Mouse (Mus musculus) embryonic facial prominence, embryonic 15.5 days (tissue): Measurements from ENCODE around the gene Tnfrsf25. TPM values are rescaled to one million over a fixed set of nuclear protein-coding genes. Genes with fewer than 3 reads are reported as not detected.

Experiments
- ATAC-seq: fragments of 200-750 bp; cut with Nextera tagmentation; 2 replicates; pipeline ENCODE4 v1.8.0; 2017; ENCODE audit warnings: low read depth, moderate TSS enrichment; ENCODE audit not compliant: insufficient number of reproducible peaks, low FRiP score, low TSS enrichment
- H3K27ac ChIP-seq: fragments of 300-500 bp; sonication (generic); replicated peaks from 2 replicates; pipeline ENCODE4 v1.5.1; 2015; ENCODE audit warnings: mild to moderate bottlenecking, inconsistent platforms
- H3K27me3 ChIP-seq: fragments of 300-500 bp; sonication (generic); 2 replicates; pipeline ENCODE4 v1.6.1; 2015; ENCODE audit warnings: inconsistent platforms
- H3K36me3 ChIP-seq: fragments of 300-500 bp; sonication (generic); 2 replicates; pipeline ENCODE4 v1.6.1; 2015; ENCODE audit warnings: mild to moderate bottlenecking, inconsistent platforms
- H3K4me1 ChIP-seq: fragments of 300-500 bp; sonication (generic); 2 replicates; pipeline ENCODE4 v1.6.1; 2015; ENCODE audit warnings: inconsistent platforms
- H3K4me2 ChIP-seq: fragments of 300-500 bp; sonication (generic); replicated peaks from 2 replicates; pipeline ENCODE4 v1.6.1; 2015; ENCODE audit warnings: mild to moderate bottlenecking, inconsistent platforms
- H3K4me3 ChIP-seq: fragments of 300-500 bp; sonication (generic); replicated peaks from 2 replicates; pipeline ENCODE4 v1.5.1; 2015; ENCODE audit warnings: mild to moderate bottlenecking, inconsistent platforms
- H3K9ac ChIP-seq: fragments of 300-500 bp; sonication (generic); 2 replicates; pipeline ENCODE4 v1.6.1; 2015; ENCODE audit warnings: inconsistent platforms
- H3K9me3 ChIP-seq: fragments of 300-500 bp; sonication (generic); replicated peaks from 2 replicates; pipeline ENCODE4 v1.6.1; 2016; ENCODE audit warnings: inconsistent platforms
- WGBS: fragments of 180-500 bp; shearing (Covaris S2); methylation state at CpG from one replicate; pipeline ENCODE4 v1.1.7; 2015; 5-methylcytosine and 5-hydroxymethylcytosine counted together
- polyA plus RNA-seq: library from polyadenylated mRNA; unstranded; fragments of >200 nt; fragmentation: Nextera tagmentation; extraction: Ambion mirVana; gene quantifications from 2 replicates; pipeline ENCODE4 v1.2.1, GENCODE M21; 2015

Gene Tnfrsf25
- polyA plus RNA-seq, 1 experiment from 2014 or later, result 1.5 TPM

GRCm38 (mm10) chr4:152094233-152094632, 21.5 kb upstream of the Tnfrsf25 start:
- no peak overlapping the region for H3K4me3 ChIP-seq
- H3K27me3 ChIP-seq, result no peaks in the 10 kb centered on the region
- no peak overlapping the region for H3K4me2 ChIP-seq
- WGBS, result 91% methylated on average over 12 of the region's 12 CpGs
- no peak for ATAC-seq
- peaks cover 38% of the 10 kb centered on the region for H3K4me1 ChIP-seq
- H3K36me3 ChIP-seq, result 0 out of 2 replicates have a peak, but pooled peaks cover 5% of the 10 kb centered on the region
- H3K27ac ChIP-seq, result no peak overlapping the region
- no peaks in the 10 kb centered on the region for H3K9me3 ChIP-seq
- no peak overlapping the region for H3K9ac ChIP-seq

GRCm38 (mm10) chr4:152095937-152096910, 19.5 kb upstream of the Tnfrsf25 start:
- Histone ChIP-seq H3K9me3 (no peaks in the 10 kb centered on the region), H3K4me3 (peak overlapping the region; percentile 15; the same call in 1 of the 2 replicates), H3K27me3 (no peaks in the 10 kb centered on the region), H3K4me2 (no peak overlapping the region; the same call in 1 of the 2 replicates), H3K9ac (no peak overlapping the region), H3K36me3 (0 out of 2 replicates have a peak, but pooled peaks cover 5% of the 10 kb centered on the region), H3K4me1 (peaks cover 35% of the 10 kb centered on the region), H3K27ac (peak overlapping the region; percentile 39; the same call in 1 of the 2 replicates)
- ATAC-seq, result no peak
- WGBS, result 33% methylated on average over 27 of the region's 27 CpGs

- Histone ChIP-seq H3K4me2 (no peak overlapping the region), H3K27me3 (no peaks in the 10 kb centered on the region), H3K9ac (no peak overlapping the region; the same call in 1 of the 2 replicates), H3K9me3 (no peaks in the 10 kb centered on the region), H3K4me1 (peaks cover 35% of the 10 kb centered on the region), H3K4me3 (peak overlapping the region; percentile 15), H3K36me3 (peaks cover 8% of the 10 kb centered on the region; the same call in 1 of the 2 replicates), H3K27ac (peak overlapping the region; percentile 39; the same call in 1 of the 2 replicates)
- 52% methylated on average over 6 of the region's 6 CpGs for WGBS
- no peak for ATAC-seq
Measured at GRCm38 (mm10) chr4:152096927-152097326, 18.8 kb upstream of the Tnfrsf25 start.

GRCm38 (mm10) chr4:152097911-152098799, 17.6 kb upstream of the Tnfrsf25 start:
- ATAC-seq, result no peak
- peak overlapping the region; percentile 12; the same call in 1 of the 2 replicates for H3K4me2 ChIP-seq
- no peak overlapping the region for H3K9ac ChIP-seq
- H3K4me3 ChIP-seq, result no peak overlapping the region
- no peaks in the 10 kb centered on the region for H3K9me3 ChIP-seq
- no peaks in the 10 kb centered on the region for H3K27me3 ChIP-seq
- H3K27ac ChIP-seq, result no peak overlapping the region
- H3K36me3 ChIP-seq, result peaks cover 19% of the 10 kb centered on the region
- whole genome bisulfite sequencing, result 26% methylated on average over 11 of the region's 11 CpGs
- peaks cover 23% of the 10 kb centered on the region for H3K4me1 ChIP-seq

GRCm38 (mm10) chr4:152100541-152100940, 15.2 kb upstream of the Tnfrsf25 start:
- no peaks in the 10 kb centered on the region for H3K9me3 ChIP-seq
- peaks cover 36% of the 10 kb centered on the region for H3K36me3 ChIP-seq
- 60% methylated on average over 11 of the region's 11 CpGs for WGBS
- H3K9ac ChIP-seq, result no peak overlapping the region
- H3K27ac ChIP-seq, result 0 out of 2 replicates have a peak overlapping the region, but pooled peaks have one; percentile 4
- no peak overlapping the region for H3K4me3 ChIP-seq
- H3K4me2 ChIP-seq, result no peak overlapping the region
- H3K27me3 ChIP-seq, result no peaks in the 10 kb centered on the region
- H3K4me1 ChIP-seq, result peaks cover 20% of the 10 kb centered on the region
- no peak for ATAC-seq

- no peaks in the 10 kb centered on the region for H3K27me3 ChIP-seq
- peaks cover 42% of the 10 kb centered on the region for H3K36me3 ChIP-seq
- no peak overlapping the region for H3K4me2 ChIP-seq
- ATAC-seq, result no peak
- no peaks in the 10 kb centered on the region for H3K9me3 ChIP-seq
- WGBS, result 50% methylated on average over 7 of the region's 7 CpGs
- H3K9ac ChIP-seq, result no peak overlapping the region
- 0 out of 2 replicates have a peak overlapping the region, but pooled peaks have one; percentile 17 for H3K27ac ChIP-seq
- H3K4me1 ChIP-seq, result peaks cover 20% of the 10 kb centered on the region
- H3K4me3 ChIP-seq, result no peak overlapping the region
Measured at GRCm38 (mm10) chr4:152101081-152101653, 14.6 kb upstream of the Tnfrsf25 start.

DNA sequence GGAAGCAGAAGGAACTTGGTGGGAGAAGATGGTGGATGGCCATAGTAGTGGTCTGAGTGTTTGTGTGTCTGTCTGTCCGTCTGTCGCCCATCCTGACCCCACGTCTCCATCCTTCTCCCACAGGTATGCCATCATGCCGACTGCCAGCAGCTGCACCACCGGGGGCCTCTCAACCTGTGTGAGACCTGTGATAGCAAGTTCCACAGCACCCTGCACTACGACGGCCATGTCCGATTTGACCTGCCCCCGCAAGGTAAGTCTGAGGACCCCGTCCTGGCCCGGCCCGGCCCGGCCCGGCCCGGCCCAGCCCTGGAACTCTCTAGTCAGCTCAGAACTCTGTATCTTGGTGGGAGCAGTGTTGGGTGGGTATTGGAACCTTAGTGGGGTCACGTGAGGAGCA, 13.8 kb upstream of the Tnfrsf25 start:
- WGBS, result 94% methylated on average over 13 of the region's 16 CpGs
- no peak overlapping the region for H3K9ac ChIP-seq
- no peak for ATAC-seq

GRCm38 (mm10) chr4:152103025-152103424, 12.7 kb upstream of the Tnfrsf25 start:
- 40% methylated on average over 7 of the region's 7 CpGs for WGBS
- no peak overlapping the region for H3K4me3 ChIP-seq
- H3K27ac ChIP-seq, result no peak overlapping the region

More for the DNA sequence above, 13.8 kb upstream of the Tnfrsf25 start:
- Histone ChIP-seq H3K4me1 (peaks cover 16% of the 10 kb centered on the region), H3K27me3 (no peaks in the 10 kb centered on the region), H3K9me3 (no peaks in the 10 kb centered on the region), H3K4me3 (no peak overlapping the region), H3K4me2 (no peak overlapping the region), H3K36me3 (peaks cover 50% of the 10 kb centered on the region), H3K27ac (no peak overlapping the region)

GRCm38 (mm10) chr4:152106746-152107145, 9.0 kb upstream of the Tnfrsf25 start:
- Histone ChIP-seq H3K36me3 (peaks cover 85% of the 10 kb centered on the region), H3K27ac (0 out of 2 replicates have a peak overlapping the region, but pooled peaks have one; percentile 52), H3K9me3 (no peaks in the 10 kb centered on the region), H3K9ac (no peak overlapping the region; the same call in 1 of the 2 replicates), H3K4me1 (peaks cover 19% of the 10 kb centered on the region), H3K27me3 (no peaks in the 10 kb centered on the region), H3K4me2 (no peak overlapping the region), H3K4me3 (no peak overlapping the region)
- 60% methylated on average over 9 of the region's 9 CpGs for WGBS
- no peak for ATAC-seq

More at GRCm38 (mm10) chr4:152103025-152103424, 12.7 kb upstream of the Tnfrsf25 start:
- Histone ChIP-seq H3K4me2 (no peak overlapping the region), H3K36me3 (peaks cover 51% of the 10 kb centered on the region), H3K27me3 (no peaks in the 10 kb centered on the region), H3K9me3 (no peaks in the 10 kb centered on the region), H3K4me1 (peaks cover 23% of the 10 kb centered on the region), H3K9ac (no peak overlapping the region)
- ATAC-seq, result no peak

GRCm38 (mm10) chr4:152107493-152107892, 8.2 kb upstream of the Tnfrsf25 start:
- Histone ChIP-seq H3K36me3 (peaks cover 84% of the 10 kb centered on the region), H3K9ac (no peak overlapping the region), H3K9me3 (no peaks in the 10 kb centered on the region), H3K27ac (peak overlapping the region; percentile 71), H3K4me2 (peak overlapping the region; percentile 47), H3K4me3 (peak overlapping the region; percentile 31), H3K4me1 (peaks cover 19% of the 10 kb centered on the region), H3K27me3 (no peaks in the 10 kb centered on the region)
- peak; percentile 82 for ATAC-seq
- WGBS, result 15% methylated on average over 24 of the region's 24 CpGs
